Mouse (Mus musculus) testis, postnatal 14 days (tissue): ENCODE results near the gene Lect2.

Experiments used
- DNase-seq: peaks from one replicate; pipeline ENCODE4 v3.0.0; 2021; ENCODE audit warnings: low spot score

The Lect2 gene

DNA sequence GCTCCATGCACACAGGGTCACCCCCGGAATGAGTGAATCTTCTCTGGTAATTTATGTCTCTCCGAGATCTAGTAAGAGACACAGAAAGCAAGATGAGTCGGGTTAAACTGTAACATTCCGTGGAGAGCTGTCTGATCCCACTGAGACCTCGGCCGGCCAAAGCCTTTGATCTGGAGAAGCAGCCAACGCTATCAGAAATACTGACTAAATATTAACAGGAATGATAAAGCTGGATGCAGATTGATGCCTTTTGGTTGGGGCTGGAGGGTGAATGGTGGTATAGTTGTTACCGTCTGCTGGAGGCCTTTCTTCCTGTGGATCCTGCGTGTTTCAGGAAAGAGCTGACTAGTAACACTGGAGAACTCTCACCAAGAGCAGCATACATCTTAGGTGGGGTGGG, at the start of gene Lect2:
Lect2 (minus strand) TSS at position 102 of the 400 bp plus-strand sequence.
- no peak for DNase-seq

GRCm38 (mm10) chr13:56597296-56597695, 49.0 kb upstream of the Lect2 start:
- no peak for DNase-seq

DNA sequence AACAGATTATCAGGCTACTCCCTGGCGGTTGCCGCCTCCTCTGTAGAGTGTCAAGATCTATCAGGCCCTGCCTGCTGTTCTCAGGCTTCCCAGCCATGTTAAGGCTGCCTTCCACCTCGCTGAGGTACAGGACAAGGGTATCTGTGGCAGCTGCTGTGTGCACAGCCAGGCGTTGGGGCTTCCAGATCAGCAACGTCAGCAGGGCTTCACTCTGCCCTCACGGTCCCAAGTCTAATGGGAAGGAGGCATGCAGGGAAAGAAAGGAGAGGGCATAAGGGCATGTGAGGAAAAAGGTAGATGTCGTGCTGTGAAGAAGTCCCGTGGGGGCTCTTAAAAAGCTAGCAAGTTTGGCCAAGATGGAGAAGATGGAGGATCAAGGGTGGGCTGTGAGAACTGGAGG, 46.9 kb upstream of the Lect2 start:
- no peak for DNase-seq

GRCm38 (mm10) chr13:56593961-56594391, 45.7 kb upstream of the Lect2 start:
- no peak for DNase-seq

- DNase-seq, result no peak
Measured at GRCm38 (mm10) chr13:56593196-56593595, 44.9 kb upstream of the Lect2 start.

GRCm38 (mm10) chr13:56591939-56592338, 43.6 kb upstream of the Lect2 start:
- DNase-seq, result no peak

DNA sequence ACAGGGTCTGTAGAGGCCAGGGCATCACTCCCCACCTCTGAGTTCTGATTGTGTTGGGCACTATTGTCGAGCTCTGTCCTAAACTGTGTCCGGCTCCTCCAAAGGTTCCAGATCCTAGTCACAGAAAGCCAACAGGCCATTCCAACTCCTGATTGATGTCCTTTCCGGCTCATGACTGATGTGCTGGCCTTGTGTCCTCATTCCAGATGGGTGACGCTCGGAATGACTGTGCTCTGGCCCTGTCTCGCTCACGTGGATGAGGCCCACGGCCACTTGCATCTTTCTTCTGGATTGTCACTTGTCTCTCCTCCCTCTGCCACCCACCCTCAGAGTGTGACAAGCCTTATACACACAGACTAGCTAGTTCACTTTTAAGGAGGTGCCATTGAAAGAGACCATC, 42.9 kb upstream of the Lect2 start:
- DNase-seq, result no peak

GRCm38 (mm10) chr13:56590202-56590601, 41.9 kb upstream of the Lect2 start:
- no peak for DNase-seq

DNA sequence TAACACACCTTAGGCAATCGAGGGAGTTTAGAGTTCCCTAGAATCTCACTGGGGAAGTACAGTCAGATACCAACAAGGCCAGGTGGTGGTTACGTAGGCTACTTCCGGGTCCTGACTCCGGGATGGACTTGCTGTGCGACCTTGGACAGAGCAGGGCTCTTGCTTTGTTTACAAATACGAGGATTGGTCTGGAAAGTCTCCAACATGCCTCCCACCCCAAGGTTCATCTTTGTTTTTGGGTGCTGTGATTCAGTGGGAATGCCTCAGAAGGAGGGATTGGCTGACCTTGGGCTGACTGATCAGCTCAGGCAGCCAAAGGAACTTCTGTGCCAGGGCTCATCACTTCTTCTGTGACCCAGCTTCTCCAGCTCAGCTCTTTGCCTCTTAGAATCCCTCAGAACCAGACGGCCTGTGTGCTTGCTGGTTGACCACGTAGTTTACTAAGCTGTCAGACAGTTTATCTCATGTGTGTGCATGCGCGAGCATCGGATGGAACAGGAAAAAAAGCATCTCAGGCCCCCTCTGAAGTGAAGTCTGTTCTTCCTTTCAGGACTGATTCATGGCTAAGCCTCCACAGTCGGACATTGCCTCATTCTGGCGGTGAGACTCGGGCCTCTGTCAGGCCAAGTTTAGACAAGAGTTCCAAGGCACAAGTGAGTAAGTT, 40.3 kb upstream of the Lect2 start:
- DNase-seq, result peak; percentile 57

DNA sequence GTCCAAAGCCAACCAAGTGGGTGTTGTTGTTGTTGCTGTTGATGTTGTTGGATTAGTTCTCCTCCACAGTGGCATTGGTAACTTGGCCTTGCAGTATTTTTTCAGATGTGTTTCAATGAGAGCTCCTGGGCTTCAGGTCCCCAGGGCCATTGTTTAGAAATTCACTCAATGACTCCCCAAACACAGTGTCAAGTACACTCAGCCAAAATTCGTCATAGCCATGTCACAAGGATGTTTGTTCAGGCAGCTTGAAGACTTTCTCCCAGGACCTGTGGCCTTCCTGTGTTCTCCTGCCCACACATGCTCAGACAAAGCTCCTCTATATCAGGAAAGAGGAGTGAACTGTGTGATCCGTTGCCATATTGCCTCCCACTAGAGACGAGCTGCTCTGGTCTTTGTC, 37.7 kb upstream of the Lect2 start:
- no peak for DNase-seq

- DNase-seq, result no peak
Measured at GRCm38 (mm10) chr13:56582720-56583119, 34.4 kb upstream of the Lect2 start.

GRCm38 (mm10) chr13:56581961-56582434, 33.7 kb upstream of the Lect2 start:
- peak; percentile 58 for DNase-seq

GRCm38 (mm10) chr13:56581512-56581911, 33.2 kb upstream of the Lect2 start:
- DNase-seq, result no peak

DNA sequence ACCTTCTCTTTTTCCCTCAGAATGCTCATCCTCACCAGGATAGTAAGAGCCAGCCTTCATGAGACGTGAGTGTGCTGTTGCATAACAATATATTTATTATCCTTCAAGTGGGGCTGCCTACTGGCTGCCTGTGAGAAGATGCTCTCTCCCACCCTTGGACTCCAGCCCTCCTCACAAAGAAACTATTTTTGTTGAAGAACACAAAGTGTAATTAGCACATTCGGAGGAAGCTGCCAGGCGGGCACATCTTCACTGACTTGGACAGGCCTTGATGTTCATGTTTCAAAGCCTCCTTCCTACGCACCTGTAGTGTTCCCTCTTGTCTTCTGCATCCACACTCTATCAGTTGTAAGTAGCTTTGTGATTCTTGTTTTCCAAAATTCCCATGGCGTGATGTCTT, 32.1 kb upstream of the Lect2 start:
- DNase-seq, result no peak

- no peak for DNase-seq
Measured at GRCm38 (mm10) chr13:56578097-56578496, 29.8 kb upstream of the Lect2 start.

DNA sequence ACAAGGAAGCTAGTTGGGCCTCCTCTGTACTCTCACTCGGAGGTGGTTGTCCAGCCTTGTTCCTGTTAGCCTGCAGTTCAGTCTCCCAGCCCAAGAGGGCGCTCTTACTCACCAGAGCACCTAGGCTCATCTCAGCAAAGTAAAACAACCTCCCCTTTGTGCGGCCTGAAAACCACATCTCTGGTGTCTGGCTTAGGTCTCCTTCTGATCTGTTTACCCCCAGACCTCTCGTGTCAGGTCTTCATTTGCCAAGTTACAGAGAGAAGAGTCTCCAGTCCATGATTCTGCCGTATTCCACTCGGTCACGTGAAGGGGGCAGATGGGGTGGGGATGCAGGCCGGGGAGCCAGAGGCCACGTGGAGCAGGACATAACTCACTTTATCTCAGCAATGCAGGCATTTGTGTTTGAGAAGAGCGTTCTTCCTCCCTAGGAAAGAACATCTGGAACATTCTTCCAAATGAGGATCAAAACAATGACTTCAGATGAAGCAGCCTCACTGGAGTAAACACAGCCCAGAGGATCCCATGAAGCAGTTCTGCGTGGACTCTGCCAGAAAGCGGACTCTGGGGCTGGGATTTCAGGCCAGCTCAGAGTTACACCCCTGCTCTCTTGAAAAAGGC, 27.5 kb upstream of the Lect2 start:
- DNase-seq, result peak; percentile 64

- no peak for DNase-seq
Measured at GRCm38 (mm10) chr13:56575074-56575473, 26.8 kb upstream of the Lect2 start.

DNA sequence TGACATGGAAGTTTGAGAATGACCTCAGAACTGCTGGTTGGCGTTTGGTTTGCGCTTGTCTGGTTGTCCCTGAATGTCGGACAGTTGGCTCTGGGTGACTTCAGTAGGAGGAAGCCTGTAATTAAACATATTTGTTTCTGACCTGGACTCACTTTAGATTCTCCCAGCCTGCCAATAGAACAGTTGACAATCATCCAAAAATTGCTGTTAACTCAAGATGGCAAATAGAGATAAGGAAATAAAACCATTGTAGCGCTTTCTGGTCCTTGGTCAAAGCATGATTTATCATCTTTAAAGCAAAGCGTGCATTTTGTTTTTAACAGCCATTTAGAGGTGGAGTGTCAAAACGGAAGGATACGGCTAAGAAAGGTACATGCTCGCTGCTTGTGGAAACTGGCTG, 23.3 kb upstream of the Lect2 start:
- DNase-seq, result no peak

GRCm38 (mm10) chr13:56566336-56566735, 18.0 kb upstream of the Lect2 start:
- DNase-seq, result no peak

- no peak for DNase-seq
Measured at GRCm38 (mm10) chr13:56563075-56563474, 14.8 kb upstream of the Lect2 start.

- no peak for DNase-seq
Measured at GRCm38 (mm10) chr13:56561129-56561528, 12.8 kb upstream of the Lect2 start.

GRCm38 (mm10) chr13:56559841-56560370, 11.6 kb upstream of the Lect2 start:
- no peak for DNase-seq

DNA sequence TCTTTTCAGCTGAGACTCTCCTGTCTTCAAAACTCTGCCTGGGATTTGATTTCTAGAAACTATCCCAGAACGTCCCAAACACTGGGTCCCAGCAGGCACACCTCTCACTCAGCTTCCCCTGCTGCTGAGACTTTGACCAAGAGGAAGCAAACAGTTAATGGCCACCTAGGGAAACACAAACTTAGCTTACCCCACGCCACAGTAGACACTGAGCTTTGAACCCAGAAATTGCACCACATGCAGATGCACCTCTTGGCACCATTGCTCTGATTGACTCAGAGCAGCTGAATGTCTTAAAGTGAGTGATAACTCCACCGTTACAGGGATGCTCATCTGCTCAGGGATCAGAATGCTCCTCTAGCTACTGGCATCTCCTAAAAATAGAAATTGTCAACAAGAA, 10.5 kb upstream of the Lect2 start:
- no peak for DNase-seq

- DNase-seq, result no peak
Measured at GRCm38 (mm10) chr13:56556701-56557100, 8.4 kb upstream of the Lect2 start.
